Mouse (Mus musculus) cerebral cortex, adult 2 months (tissue): ENCODE data around the gene Slc27a2.

Source experiments
- WGBS: fragments of 180-500 bp; shearing (Covaris S2); methylation state at CpG from one replicate; pipeline ENCODE4 v1.1.7; 2018; 5-methylcytosine and 5-hydroxymethylcytosine counted together

Slc27a2 gene

DNA sequence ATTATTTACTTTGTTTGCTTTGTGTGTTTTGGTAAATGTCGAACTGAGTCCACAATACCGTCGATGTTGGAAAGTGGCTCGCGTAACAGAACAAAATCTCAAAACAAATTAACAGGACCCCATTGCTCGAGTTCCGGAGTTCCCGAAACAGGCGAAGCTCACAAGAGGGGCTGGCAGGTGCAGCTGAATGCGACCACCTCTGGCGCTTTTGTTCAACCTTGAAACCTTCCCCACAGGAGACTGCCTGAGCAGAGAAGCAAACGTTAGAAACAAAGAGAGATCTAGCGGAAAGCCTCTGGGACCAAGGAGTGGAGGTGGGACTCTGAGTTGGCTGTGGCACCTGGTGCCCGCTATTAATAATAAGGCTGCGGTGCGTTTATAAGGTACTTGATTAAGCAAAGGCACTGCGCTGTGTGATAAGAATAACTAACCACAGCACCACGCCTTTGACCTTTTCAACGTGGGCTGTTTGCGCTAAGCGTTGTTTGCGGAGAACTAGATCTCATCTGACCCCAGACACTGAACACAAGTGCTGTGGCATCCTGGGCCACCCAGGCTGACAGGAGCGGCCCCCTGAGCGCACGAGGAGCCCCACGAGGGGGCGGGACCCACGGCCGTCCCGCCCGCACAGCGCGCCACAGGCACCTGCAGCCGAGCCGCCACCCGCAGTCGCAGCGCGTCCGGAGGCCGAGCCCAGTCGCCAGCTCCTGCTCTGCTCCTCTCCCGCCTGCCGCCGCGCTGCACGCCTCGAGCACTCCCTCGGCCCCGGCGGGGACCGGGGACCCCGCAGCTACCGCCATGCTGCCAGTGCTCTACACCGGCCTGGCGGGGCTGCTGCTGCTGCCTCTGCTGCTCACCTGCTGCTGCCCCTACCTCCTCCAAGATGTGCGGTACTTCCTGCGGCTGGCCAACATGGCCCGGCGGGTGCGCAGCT, at the start of gene Slc27a2:
Slc27a2 (plus strand) TSS at position 51 of the 934 bp plus-strand sequence.
- WGBS: 3% methylated on average over 61 of the region's 61 CpGs

DNA sequence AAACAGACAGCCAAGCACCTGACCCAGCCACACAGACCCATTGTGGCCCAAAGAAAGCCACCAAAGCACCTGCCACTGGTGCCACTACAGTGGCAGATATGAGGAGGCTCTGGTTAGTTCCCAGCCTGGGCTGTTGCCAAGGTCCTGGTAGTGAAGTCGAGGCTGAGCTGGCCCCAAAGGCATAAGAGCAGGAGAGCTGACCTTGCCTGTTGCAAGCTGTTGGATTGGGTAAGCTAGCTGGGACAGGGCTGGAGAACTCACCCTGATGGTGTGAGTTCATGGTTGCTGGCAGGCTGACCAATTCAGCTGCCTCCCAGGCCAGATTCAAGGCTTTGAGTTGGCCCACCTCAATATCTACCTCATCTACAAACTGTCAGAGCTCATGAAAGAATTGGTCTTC, 47.1 kb upstream of the Slc27a2 start:
- WGBS: 55% methylated on average over 1 of the region's 1 CpGs

DNA sequence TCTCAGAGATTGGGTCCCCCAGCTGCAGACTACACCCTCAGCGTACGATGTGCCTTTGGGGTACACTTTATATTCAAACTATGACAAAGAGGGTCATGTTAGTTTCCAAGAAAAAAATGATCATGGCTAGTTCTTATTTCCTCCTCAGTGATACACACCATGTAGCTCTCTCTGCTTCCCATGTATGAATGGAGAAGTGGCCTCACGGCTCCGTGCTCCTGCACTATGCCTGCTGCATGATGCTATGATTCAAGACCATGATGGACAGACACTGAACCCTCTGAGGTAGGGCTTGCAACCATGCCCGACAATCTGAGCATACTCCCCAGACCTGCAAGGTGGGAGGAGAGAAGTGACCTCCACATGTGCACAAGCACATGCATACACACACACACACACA, 44.7 kb upstream of the Slc27a2 start:
- WGBS: 91% methylated on average over 5 of the region's 5 CpGs

DNA sequence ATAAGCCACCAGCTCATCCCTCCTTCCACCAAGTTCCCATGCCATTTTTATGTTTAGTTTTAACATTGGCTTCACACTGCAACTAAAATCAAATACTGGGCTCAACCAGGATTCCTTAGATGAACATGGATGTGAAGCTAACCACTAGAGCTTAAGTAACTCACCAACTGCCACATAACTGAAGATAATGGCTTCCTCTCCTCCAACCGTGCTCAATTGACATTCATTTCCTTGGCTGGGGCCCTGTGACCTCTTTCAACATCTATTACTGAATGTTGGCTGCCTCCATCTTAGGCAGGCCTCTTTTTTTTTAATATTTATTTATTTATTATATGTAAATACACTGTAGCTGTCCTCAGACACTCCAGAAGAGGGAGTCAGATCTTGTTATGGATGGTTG, 44.0 kb upstream of the Slc27a2 start:
- 65% methylated on average over 1 of the region's 1 CpGs for WGBS

DNA sequence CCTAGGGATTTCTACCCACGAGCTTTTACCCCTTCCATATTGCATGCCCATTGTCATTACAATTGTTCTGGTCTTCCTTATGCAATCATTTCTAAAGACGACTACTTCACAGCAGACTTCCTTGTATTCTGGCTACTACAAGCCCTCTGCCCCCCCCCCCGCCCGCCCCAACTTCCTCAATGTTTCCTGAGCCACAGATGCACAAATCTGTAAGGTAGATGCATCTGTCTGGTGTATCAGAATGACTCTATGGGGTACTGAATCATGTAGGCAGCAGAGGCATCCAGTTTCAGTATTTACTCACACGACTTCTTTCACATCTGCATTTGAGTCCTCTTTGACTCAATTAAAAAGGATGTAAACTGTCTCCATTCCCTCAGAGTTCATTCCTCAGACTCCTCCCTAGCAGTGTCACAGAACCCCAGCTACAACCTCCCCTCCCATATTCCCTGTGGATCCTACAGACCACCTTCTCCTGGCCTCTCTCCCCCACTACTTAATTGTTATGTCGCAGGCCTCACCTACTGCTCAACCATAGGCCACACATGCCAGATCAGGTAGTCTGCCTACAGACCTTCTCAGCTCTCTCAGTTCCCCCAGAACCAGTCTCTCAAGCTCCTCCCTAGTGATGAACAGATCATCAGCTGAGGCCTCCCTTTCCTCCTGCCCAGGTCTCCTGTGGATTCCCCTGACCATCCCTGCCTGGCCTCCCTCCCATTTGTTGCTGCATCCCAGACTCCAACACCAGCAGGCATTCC, 37.0 kb upstream of the Slc27a2 start:
- whole genome bisulfite sequencing: 78% methylated on average over 6 of the region's 6 CpGs

DNA sequence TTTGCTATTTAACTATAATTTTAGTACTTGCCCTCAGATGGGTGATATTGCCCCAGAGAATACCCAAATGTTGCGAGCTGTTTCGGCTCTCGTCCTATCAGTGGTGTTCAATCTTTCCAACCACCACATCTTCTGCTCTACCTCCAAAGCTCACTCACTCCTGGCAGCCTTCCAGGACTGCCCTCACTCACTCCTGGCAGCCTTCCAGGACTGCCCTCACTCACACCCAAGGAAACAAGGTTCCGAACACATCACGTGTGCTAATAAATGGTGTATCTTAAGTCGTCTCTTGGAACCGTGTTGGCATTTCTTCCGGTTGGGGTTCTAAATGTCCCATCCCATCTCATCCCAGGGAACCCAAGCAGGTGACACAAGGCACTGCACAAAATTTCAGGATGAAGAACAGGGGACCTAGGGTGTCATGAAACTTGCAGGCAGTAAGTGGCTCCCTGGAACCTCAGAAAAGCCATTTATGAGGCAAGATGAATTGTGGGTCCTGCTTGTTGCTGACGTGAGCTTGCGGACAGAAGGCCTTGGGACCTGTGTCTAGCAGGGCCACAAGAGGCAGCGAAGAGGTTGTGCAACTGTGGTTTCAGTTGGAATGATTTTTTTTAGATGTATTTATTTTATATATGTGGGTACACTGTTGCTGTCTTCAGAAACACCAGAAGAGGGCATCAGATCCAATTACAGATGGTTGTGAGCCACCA, 32.2 kb upstream of the Slc27a2 start:
- WGBS: 77% methylated on average over 11 of the region's 11 CpGs

DNA sequence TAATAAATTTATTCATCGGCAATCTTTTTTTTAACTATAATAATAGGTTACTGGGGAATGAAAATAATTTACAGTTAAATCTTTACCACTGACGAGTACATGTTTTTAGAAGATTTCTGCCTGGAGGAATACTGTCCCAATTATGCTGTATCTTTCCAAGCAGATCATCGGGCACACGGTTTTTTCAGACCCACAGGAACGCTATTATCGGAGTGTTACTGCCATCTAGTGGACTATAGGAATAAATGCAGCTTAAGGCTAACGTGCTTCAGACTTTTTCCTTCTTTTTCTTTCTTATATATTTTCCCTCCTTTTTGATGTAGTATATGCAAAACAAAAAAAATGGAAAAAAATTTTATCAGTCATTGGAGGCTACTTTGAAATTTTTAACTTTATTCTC, 31.4 kb upstream of the Slc27a2 start:
- 14% methylated on average over 7 of the region's 7 CpGs for WGBS

DNA sequence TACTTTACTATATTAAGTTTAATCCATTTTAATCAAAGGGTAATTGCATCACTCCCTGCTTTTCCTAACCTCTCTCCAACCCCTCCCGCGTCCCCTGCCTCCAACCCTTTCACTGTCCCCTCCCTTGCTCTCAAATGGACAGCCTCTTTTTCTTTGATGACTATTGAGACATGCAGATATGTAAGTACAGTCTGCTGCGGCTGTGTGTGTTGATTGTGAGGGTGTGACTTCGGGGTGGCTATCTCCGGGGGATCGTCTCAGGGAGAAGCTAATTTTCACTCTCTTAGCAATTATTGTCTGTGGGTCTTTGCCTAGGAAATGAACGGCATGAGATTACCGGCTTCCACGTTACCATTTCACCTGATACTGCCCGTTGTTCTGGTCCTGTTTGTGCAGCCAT, 30.7 kb upstream of the Slc27a2 start:
- WGBS: 77% methylated on average over 10 of the region's 10 CpGs

DNA sequence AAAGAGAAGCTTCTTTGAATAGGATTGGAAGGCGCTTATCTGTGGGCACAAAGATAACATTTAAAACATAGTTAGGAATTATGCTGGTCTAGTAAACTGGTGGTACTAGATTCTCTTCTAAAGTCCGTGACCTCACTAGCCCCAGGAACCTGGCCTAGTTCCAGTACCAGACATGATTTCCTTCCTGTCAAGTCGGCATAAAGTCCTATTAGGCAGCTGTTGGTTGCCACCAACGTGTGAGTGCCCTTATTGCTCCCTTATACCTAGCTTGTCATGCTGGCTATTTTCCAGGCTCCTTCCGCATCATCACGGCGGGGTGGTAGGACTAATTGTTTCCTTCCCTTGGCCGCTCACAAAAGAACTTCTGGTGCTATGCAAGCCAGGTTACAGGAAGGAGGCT, 30.2 kb upstream of the Slc27a2 start:
- 50% methylated on average over 8 of the region's 8 CpGs for WGBS

DNA sequence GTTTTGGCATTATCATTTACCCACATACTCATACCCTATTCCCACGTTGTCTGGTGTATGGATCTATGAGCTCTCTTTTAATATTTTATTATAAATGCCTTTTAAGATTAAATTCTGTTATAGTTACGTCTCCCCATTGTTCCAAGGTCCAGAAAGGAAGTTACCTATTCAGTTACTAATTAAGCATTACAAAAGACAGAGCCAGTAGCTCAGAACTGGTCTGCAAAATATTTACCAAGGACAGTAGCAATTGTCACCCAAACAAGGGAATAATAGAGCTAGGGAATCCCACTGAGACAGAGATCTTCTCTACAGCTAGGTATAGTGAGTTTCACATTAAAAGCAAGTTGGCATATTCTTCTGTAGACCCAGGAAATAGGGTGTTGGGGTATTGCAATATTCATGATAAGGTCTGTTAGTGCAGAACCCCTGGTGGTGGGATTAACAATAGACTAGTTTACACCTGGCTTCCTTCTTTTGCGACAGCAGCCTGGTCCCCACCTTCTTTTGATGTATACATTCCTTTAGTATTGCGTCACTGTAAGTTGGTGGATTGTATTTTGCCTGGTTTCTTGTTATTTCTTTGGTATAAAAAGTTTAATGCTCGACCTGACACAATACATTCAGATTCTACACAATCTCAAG, 29.0 kb upstream of the Slc27a2 start:
- 71% methylated on average over 5 of the region's 5 CpGs for WGBS

DNA sequence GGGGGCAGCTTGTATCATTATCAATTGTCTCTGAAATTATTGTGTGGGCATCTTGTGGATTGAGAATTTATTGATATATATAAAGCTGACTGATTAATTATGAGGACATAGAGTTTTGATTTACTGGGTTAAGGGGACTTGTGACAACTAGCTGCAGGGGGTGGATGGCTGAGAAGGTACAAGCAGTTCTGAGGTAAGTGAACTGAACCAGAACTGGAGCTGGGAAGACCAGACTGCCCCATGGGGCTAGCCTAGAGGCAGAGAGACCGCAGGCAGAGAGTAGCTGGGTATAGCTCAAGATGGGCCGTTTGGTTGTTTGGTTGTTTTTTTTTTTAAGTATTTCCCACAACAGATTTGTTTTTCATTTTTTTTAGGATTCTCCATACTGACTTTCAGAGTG, 27.9 kb upstream of the Slc27a2 start:
- WGBS: 88% methylated on average over 2 of the region's 2 CpGs

DNA sequence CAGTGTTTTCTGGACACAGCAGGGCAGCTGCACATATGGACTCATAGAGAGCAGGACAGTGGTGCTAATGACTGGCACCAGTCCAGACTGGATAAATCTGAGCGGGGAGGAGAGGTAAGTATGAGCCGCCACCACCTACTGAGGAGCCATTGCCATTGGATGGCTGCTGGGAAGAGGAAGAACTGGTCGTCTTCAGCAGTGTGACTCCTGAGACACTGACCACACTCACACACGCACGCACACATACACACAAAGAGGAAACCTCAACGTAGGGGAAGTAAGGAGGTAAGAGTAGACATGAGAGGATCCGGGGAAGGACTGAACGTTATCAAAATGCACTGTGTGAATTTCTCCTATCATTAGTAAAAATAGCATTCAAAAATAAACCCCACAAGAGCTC, 24.7 kb upstream of the Slc27a2 start:
- WGBS: 81% methylated on average over 8 of the region's 8 CpGs

DNA sequence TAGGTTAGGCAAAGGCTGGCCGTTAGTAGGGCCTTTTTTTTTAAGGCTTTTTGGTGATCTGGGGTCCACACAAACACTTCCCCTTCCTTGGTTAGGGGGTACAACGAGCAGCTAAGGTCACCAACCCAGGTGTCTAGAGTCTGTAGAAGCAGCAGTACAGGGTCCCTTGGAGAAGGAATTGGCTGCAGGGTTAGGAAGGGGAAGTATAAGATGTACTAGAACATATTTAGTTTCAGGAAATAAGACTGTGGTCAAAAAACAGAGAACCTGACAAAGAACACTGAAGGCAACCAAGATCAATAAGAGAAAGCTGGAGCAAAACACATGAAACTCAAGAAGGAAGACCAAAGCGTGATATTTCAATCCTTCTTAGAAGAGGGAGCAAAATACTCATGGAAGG, 21.6 kb upstream of the Slc27a2 start:
- 84% methylated on average over 3 of the region's 3 CpGs for WGBS

DNA sequence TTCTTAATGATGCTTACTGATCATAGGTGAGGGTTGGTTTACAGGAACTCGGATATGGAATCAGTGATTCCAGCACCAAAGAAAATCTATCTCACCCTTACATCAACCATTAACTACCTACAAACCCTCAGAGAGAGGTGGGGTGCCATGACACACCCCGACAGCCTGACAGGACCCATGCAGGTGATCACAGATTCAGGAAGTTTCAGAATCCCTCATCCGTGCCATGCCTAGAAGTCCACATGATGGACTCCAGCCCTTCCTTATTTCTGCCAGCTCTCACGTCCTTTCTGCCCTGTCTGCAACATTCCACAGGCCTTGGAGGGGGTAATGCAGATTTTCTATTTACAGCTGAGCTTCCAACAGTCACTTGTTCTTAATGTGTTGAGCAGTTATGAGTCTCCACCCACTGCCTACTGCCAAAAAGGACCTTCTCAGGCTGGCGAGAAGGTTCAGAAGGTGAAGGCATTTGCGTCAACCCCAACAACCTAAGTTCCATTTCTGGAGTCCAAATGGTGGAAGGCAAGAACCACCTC, 11.7 kb upstream of the Slc27a2 start:
- WGBS: 80% methylated on average over 6 of the region's 6 CpGs

DNA sequence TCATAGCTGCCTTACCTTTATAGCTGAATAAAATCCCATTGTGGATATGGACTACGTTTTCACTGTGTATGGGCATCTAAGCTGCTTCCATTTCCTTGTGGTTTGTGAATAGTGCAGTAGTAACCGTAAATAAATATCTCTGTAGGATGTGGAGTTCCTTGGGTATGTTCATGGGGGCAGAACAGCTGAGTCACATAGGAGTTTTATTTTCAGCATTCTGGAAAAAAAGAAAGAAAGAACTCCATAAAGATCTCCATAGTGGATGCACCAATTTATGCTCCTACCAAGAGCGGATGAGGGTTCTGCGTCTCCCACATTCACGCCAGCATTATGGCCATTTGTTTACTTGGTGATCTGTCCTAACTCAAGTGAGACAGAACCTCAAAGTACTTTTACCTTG, 10.0 kb upstream of the Slc27a2 start:
- WGBS: 63% methylated on average over 5 of the region's 5 CpGs

DNA sequence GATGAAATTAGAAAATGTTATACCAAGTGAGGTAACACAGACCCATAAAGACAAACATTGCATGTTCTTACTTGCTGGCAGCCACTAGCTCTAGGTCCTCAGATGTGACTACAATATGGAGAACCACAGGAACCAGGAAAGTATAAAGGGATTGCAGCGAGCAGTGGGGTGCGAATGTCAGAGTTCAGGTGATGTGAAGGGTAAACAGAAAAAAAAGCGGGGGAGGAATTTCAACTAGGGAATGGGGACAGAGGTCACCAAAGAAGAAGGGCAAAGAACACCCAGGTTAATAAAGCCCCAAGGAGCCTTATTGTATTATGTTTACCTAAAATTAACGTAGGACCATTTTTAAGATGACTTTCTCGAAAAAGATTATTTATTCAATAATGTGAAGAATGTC, 6.9 kb upstream of the Slc27a2 start:
- 81% methylated on average over 5 of the region's 5 CpGs for WGBS

DNA sequence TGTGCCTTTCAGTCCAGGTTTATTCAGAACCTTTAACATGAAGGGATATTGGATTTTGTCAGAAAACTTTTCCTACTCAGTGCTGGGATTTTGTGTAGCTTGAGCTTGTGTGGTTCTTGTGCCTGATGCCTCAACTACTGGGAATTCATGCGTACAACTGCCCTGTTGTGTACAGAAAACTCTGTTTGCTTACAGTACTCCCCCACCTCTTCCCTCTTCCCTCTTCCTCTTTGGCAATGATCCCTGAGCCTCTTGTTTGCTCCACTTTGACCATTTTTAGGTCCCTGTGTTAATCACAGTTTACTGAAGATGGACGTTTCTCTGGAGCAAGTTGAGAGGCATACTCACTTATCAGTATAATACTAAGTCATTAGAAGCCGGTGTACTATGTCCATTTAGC, 5.8 kb upstream of the Slc27a2 start:
- WGBS: 75% methylated on average over 3 of the region's 3 CpGs

DNA sequence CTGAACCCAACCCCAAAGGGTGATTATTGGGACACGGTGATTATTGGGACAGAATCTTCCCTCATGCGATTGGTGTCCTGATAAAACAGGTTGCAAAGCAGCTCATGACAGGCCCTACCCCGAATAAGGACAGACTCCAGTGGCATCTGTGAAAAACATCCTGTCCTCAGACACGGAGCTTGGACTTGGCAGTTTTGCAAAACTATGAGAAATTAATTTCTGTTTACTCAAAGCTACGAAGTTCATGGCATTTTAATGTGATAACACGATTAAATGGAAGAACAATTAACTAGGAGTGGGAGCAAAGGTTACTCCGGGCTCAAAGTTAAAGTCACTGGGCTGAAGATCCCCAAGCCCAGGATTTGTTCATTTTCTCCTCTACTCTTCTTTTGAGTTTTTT, 2.5 kb upstream of the Slc27a2 start:
- WGBS: 92% methylated on average over 7 of the region's 7 CpGs

DNA sequence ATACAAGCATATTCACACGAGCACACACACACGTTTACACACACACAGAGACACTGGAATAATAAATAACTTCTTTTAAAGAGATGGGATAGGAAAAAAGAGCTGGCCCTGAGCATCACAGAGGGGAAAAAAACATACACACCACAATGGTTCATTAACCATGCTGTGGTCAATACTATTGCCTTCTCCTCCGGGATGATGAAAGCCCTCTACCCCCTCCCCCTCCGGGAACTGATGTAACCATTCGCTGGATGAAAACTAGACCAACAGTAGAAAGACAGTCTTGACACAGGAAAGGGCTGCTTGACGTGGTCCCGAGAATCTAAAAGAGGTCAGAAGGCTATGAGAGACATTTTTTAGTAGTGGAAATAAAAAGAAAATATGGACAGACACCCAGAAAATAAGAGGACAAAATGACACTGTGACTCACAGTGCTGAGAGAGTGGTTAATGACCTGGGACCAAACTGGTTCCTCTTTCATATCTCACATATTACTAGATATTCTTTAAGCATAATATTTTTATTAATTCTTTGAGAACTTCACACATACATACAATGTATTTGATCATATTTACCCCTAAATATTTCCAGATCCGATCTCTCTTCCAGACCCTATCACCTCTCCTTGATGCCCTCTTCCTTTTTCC, 840 bp upstream of the Slc27a2 start:
- WGBS: 79% methylated on average over 8 of the region's 8 CpGs

DNA sequence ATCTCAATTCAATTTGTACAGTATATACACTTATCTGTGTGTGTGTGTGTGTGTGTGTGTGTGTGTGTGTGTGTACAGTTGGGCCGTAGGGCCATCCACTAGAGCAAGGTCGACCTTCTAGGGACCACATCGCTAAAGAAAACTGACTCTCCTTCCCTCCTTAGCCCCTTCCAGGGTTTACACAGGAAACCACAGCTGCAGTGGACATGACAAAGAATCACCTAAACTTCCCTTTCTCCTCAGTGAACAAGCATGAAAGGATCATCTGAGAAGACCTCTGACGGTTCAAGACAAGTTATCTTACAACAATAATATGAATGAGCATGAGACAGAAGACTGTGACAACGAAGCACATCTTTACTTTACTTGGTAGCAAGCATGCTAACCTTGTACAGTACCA, 311 bp upstream of the Slc27a2 start:
- WGBS: 33% methylated on average over 5 of the region's 5 CpGs

DNA sequence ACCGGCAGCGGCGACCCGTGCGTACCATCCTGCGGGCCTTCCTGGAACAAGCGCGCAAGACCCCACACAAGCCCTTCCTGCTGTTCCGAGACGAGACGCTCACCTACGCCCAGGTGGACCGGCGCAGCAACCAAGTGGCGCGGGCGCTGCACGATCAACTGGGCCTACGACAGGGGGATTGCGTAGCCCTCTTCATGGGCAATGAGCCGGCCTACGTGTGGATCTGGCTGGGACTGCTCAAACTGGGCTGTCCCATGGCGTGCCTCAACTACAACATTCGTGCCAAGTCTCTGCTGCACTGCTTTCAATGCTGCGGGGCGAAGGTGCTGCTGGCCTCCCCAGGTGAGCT, 1.1 kb downstream of the Slc27a2 start:
- 5% methylated on average over 26 of the region's 26 CpGs for WGBS
